Mouse (Mus musculus) kidney, adult 2 months (tissue): Measurements from ENCODE around the gene Tmem120a. TPM values are rescaled to one million over a fixed set of nuclear protein-coding genes. Genes with fewer than 3 reads are reported as not detected.

Experiments used
- DNase-seq: peaks from one replicate; pipeline ENCODE4 v3.0.0; 2021
- H3K27ac ChIP-seq: fragments of 200-500 bp; 2 replicates; pipeline ENCODE4 v1.5.1; 2012; ENCODE audit warnings: low read depth, low read length, control low read depth, inconsistent platforms; ENCODE audit not compliant: insufficient read depth
- H3K27me3 ChIP-seq: fragments of 200-500 bp; replicated peaks from 2 replicates; pipeline ENCODE4 v1.6.1; 2012; ENCODE audit warnings: mild to moderate bottlenecking, moderate library complexity, low read length, inconsistent platforms; ENCODE audit not compliant: control insufficient read depth, insufficient read depth
- H3K36me3 ChIP-seq: fragments of 200-500 bp; 2 replicates; pipeline ENCODE4 v1.6.1; 2012; ENCODE audit warnings: mild to moderate bottlenecking, moderate library complexity, low read length, inconsistent platforms; ENCODE audit not compliant: control insufficient read depth, insufficient read depth
- H3K4me1 ChIP-seq: fragments of 200-500 bp; 2 replicates; pipeline ENCODE4 v1.6.1; 2011; ENCODE audit warnings: low read length; ENCODE audit not compliant: control insufficient read depth, insufficient read depth
- H3K4me3 ChIP-seq: fragments of 200-500 bp; 2 replicates; pipeline ENCODE4 v1.5.1; 2011; ENCODE audit warnings: mild to moderate bottlenecking, low read depth, low read length, control low read depth; ENCODE audit not compliant: insufficient read depth
- CTCF ChIP-seq: fragments of 200-500 bp; conservative IDR thresholded peaks from 2 replicates; pipeline ENCODE4 v1.5.1; 2011; ENCODE audit warnings: low read depth, mild to moderate bottlenecking, control low read depth, low read length, moderate library complexity, mixed read lengths; ENCODE audit not compliant: insufficient read depth, insufficient read length
- POLR2A ChIP-seq: fragments of 200-500 bp; IDR thresholded peaks from one replicate; pipeline ENCODE4 v1.6.1; 2011; ENCODE audit warnings: low read depth, low read length, control low read depth
- WGBS: fragments of 180-500 bp; shearing (Covaris S2); methylation state at CpG from one replicate; pipeline ENCODE4 v1.1.7; 2018; 5-methylcytosine and 5-hydroxymethylcytosine counted together
- polyA plus RNA-seq: library from polyadenylated mRNA; depleted of rRNA; stranded (reverse); fragments of >200 nt; gene quantifications from 2 replicates; pipeline ENCODE4 v1.2.3, GENCODE M21; 2012; rRNA removed

The Tmem120a gene
- polyA plus RNA-seq, 1 experiment: 96.7 TPM

DNA sequence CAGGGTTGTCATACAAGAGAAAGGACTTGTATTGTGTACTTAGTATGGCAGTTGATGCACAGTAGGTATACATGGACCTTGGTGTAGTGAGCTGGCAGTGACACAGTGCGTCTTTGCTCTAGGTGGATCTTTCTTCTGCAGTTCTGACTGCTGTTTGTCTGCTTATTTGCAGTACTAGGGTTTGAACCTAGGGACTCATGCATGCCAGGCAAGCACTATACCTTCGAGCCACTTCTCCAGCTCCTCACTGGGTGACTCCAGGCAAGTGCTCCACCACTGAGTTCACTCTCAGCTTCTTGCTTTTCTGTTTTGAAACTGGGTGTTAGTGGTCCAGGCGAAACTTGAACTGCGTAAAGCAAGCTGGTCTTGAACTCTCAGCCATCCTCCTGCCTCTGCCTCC is 42.6 kb downstream of the Tmem120a start:
- TF ChIP-seq CTCF: no peak
- Histone ChIP-seq H3K4me3 (no peak overlapping the region), H3K4me1 (peaks cover 12% of the 10 kb centered on the region; the same call in 1 of the 2 replicates), H3K36me3 (no peaks in the 10 kb centered on the region), H3K27ac (no peak overlapping the region), H3K27me3 (no peaks in the 10 kb centered on the region)
- no peak for DNase-seq
- 96% methylated on average over 4 of the region's 4 CpGs for WGBS

- Histone ChIP-seq H3K27me3 (no peaks in the 10 kb centered on the region), H3K4me1 (peaks cover 21% of the 10 kb centered on the region; the same call in 1 of the 2 replicates), H3K4me3 (no peak overlapping the region), H3K27ac (no peak overlapping the region), H3K36me3 (no peaks in the 10 kb centered on the region)
- DNase-seq: no peak
- 48% methylated on average over 5 of the region's 5 CpGs for WGBS
- no peak for TF ChIP-seq POLR2A
- TF ChIP-seq CTCF: no peak
These were observed 46.5 kb downstream of the Tmem120a start for GRCm38 (mm10) chr5:135697711-135698111.

GRCm38 (mm10) chr5:135695277-135695721 is 48.9 kb downstream of the Tmem120a start:
- WGBS: 34% methylated on average over 7 of the region's 7 CpGs
- TF ChIP-seq POLR2A (no peak), CTCF (no peak)
- Histone ChIP-seq H3K27me3 (no peaks in the 10 kb centered on the region), H3K4me3 (no peak overlapping the region), H3K27ac (no peak overlapping the region), H3K36me3 (no peaks in the 10 kb centered on the region), H3K4me1 (peaks cover 22% of the 10 kb centered on the region; the same call in 1 of the 2 replicates)
- DNase-seq: peak; percentile 30

- Histone ChIP-seq H3K27ac (no peak overlapping the region), H3K4me3 (no peak overlapping the region), H3K27me3 (no peaks in the 10 kb centered on the region), H3K4me1 (peaks cover 27% of the 10 kb centered on the region; the same call in 1 of the 2 replicates), H3K36me3 (no peaks in the 10 kb centered on the region)
- WGBS: 58% methylated on average over 5 of the region's 5 CpGs
- peak; percentile 94 for DNase-seq
- TF ChIP-seq POLR2A (no peak), CTCF (no peak)
These were observed 50.9 kb downstream of the Tmem120a start for GRCm38 (mm10) chr5:135693281-135693853.

DNA sequence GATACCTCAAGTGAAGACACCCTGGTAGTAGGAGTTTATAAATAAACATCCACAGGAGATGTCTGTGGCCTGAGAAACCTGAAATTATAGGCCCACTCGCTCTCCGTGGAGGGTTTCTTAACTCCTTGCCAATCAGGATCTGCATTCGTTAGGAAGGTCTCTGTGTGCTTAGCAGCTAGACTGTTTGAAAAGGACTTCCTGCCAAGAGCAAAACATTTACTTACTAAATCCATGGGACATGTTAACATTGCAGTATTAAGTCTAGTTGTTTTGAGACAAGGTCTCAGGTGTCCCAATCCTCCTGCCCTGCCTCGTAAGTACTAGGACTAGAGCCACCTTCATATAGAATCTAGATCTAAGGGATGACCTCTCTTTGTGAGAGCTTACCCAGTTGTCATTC is 53.0 kb downstream of the Tmem120a start:
- H3K27ac ChIP-seq: peak overlapping the region; percentile 33; the same call in 1 of the 2 replicates
- no peak overlapping the region for H3K4me3 ChIP-seq
- no peaks in the 10 kb centered on the region for H3K36me3 ChIP-seq
- no peak for DNase-seq
- no peaks in the 10 kb centered on the region for H3K27me3 ChIP-seq
- no peak for TF ChIP-seq CTCF
- no peak for TF ChIP-seq POLR2A
- 56% methylated on average over 4 of the region's 4 CpGs for WGBS
- peaks cover 34% of the 10 kb centered on the region; the same call in 1 of the 2 replicates for H3K4me1 ChIP-seq

GRCm38 (mm10) chr5:135690401-135690800 is 53.8 kb downstream of the Tmem120a start:
- Histone ChIP-seq H3K27me3 (no peaks in the 10 kb centered on the region), H3K36me3 (no peaks in the 10 kb centered on the region), H3K27ac (peak overlapping the region; percentile 57), H3K4me3 (peak overlapping the region; percentile 51), H3K4me1 (peaks cover 32% of the 10 kb centered on the region; the same call in 1 of the 2 replicates)
- 50% methylated on average over 5 of the region's 5 CpGs for WGBS
- TF ChIP-seq POLR2A (no peak), CTCF (no peak)
- peak; percentile 33 for DNase-seq

Other genes starting within 250 kb of the Tmem120a start
- gene Hip1, start 199.3 kb downstream of the Tmem120a start, polyA plus RNA-seq: 14.1 and 16.6 TPM in 2 replicates
- not detected in 2 replicates for gene Ccl26, start 180.9 kb downstream of the Tmem120a start, polyA plus RNA-seq
- 1.0 and 1.2 TPM in 2 replicates for gene Ccl24, start 171.4 kb downstream of the Tmem120a start, polyA plus RNA-seq
- 50.9 and 56.5 TPM in 2 replicates for gene Rhbdd2, start 111.8 kb downstream of the Tmem120a start, polyA plus RNA-seq
- gene Por, start 74.4 kb downstream of the Tmem120a start, polyA plus RNA-seq: 361 and 405 TPM in 2 replicates
- 0.38 and 0.67 TPM in 2 replicates for gene Styxl1, start 33.9 kb upstream of the Tmem120a start, polyA plus RNA-seq
- 1,141 and 1,152 TPM in 2 replicates for gene Mdh2, start 34.0 kb upstream of the Tmem120a start, polyA plus RNA-seq
- 0.03 and 0.16 TPM in 2 replicates for gene Srrm3, start 62.4 kb upstream of the Tmem120a start, polyA plus RNA-seq
- gene Hspb1, start 143.5 kb upstream of the Tmem120a start, polyA plus RNA-seq: 77.2 and 77.8 TPM in 2 replicates
- 47.9 and 57.1 TPM in 2 replicates for gene Ywhag, start 190.2 kb upstream of the Tmem120a start, polyA plus RNA-seq
- 4.3 and 5.0 TPM in 2 replicates for gene Ssc4d, start 230.1 kb upstream of the Tmem120a start, polyA plus RNA-seq
- 0.08 TPM in 1 of 2 replicates, not detected in the other for gene Zp3, start 235.7 kb upstream of the Tmem120a start, polyA plus RNA-seq